Mouse (Mus musculus): ENCODE results near the gene Ttc37. TPM values are rescaled to one million over a fixed set of nuclear protein-coding genes. Genes with fewer than 3 reads are reported as not detected.
A peak's percentile ranks its signal among the peaks of the same experiment; 100 is the strongest.

Gene Ttc37
- polyA plus RNA-seq (2015; fragmentation: Nextera tagmentation; extraction: Ambion mirVana), result 14.4 and 15.7 TPM in 2 replicates

- Histone ChIP-seq H3K36me3 (peaks cover 16% of the 10 kb centered on the region), H3K4me1 (no peaks in the 10 kb centered on the region), H3K27ac (peak within 1 kb of the TSS; percentile 86), H3K4me3 (peak within 1 kb of the TSS; percentile 66), H3K9me3 (no peaks in the 10 kb centered on the region), H3K9ac (peak within 1 kb of the TSS; percentile 58), H3K27me3 (no peaks in the 10 kb centered on the region), H3K4me2 (peak within 1 kb of the TSS; percentile 54)
- under 1% methylated on average over 34 of the region's 34 CpGs for WGBS
- ATAC-seq (ENCODE audit: insufficient number of reproducible peaks, low FRiP score, low TSS enrichment, low read depth), result peak; percentile 93
These were observed at the start of gene Ttc37, which contains the start of gene Arsk for GRCm38 (mm10) chr13:76098493-76099303. Gene Ttc37 (plus strand): TSS chr13:76098734. Gene Arsk (minus strand): TSS chr13:76098660.

- WGBS, result 1% methylated on average over 59 of the region's 59 CpGs
- no peaks in the 10 kb centered on the region for H3K9me3 ChIP-seq
- H3K27me3 ChIP-seq, result peaks cover 51% of the 10 kb centered on the region
- H3K36me3 ChIP-seq, result no peaks in the 10 kb centered on the region
- H3K4me1 ChIP-seq, result peaks cover 16% of the 10 kb centered on the region
- H3K9ac ChIP-seq, result no peak overlapping the region
- no peak for ATAC-seq (ENCODE audit: insufficient number of reproducible peaks, low FRiP score, low TSS enrichment, low read depth)
- peak overlapping the region; percentile 98 for H3K4me2 ChIP-seq
- no peak overlapping the region for H3K27ac ChIP-seq
- peak overlapping the region; percentile 50 for H3K4me3 ChIP-seq
These were observed 42.9 kb upstream of the Ttc37 start for GRCm38 (mm10) chr13:76055391-76056232.

- ATAC-seq (ENCODE audit: insufficient number of reproducible peaks, low FRiP score, low TSS enrichment, low read depth), result no peak
- Histone ChIP-seq H3K9ac (0 out of 2 replicates have a peak overlapping the region, but pooled peaks have one; percentile 5), H3K4me2 (peak overlapping the region; percentile 98), H3K36me3 (no peaks in the 10 kb centered on the region), H3K4me3 (peak overlapping the region; percentile 50), H3K9me3 (no peaks in the 10 kb centered on the region), H3K27ac (no peak overlapping the region), H3K27me3 (peaks cover 51% of the 10 kb centered on the region), H3K4me1 (peaks cover 16% of the 10 kb centered on the region)
- under 1% methylated on average over 34 of the region's 34 CpGs for WGBS
These were observed 42.2 kb upstream of the Ttc37 start for GRCm38 (mm10) chr13:76056261-76056724.

- peak within 1 kb of the TSS; percentile 98 for H3K4me2 ChIP-seq
- peaks cover 51% of the 10 kb centered on the region for H3K27me3 ChIP-seq
- H3K4me1 ChIP-seq, result peaks cover 16% of the 10 kb centered on the region
- WGBS, result 16% methylated on average over 10 of the region's 10 CpGs
- H3K4me3 ChIP-seq, result peak within 1 kb of the TSS; percentile 50
- no peaks in the 10 kb centered on the region for H3K9me3 ChIP-seq
- H3K36me3 ChIP-seq, result no peaks in the 10 kb centered on the region
- ATAC-seq (ENCODE audit: insufficient number of reproducible peaks, low FRiP score, low TSS enrichment, low read depth), result no peak
- H3K9ac ChIP-seq, result 0 out of 2 replicates have a peak within 1 kb of the TSS, but pooled peaks have one; percentile 5
- H3K27ac ChIP-seq, result no peak within 1 kb of the TSS
These were observed 41.7 kb upstream of the Ttc37 start, which contains the start of gene Gpr150 for GRCm38 (mm10) chr13:76056896-76057266. Gene Gpr150 (minus strand): TSS chr13:76056996.

GRCm38 (mm10) chr13:76057267-76058069, 41.1 kb upstream of the Ttc37 start:
- Histone ChIP-seq H3K9me3 (no peaks in the 10 kb centered on the region), H3K9ac (no peak overlapping the region), H3K4me3 (no peak overlapping the region), H3K36me3 (peaks cover 4% of the 10 kb centered on the region; the same call in 1 of the 2 replicates), H3K4me1 (peaks cover 16% of the 10 kb centered on the region), H3K27me3 (peaks cover 51% of the 10 kb centered on the region), H3K27ac (no peak overlapping the region), H3K4me2 (no peak overlapping the region)
- ATAC-seq (ENCODE audit: insufficient number of reproducible peaks, low FRiP score, low TSS enrichment, low read depth), result no peak
- WGBS, result 62% methylated on average over 10 of the region's 10 CpGs

DNA sequence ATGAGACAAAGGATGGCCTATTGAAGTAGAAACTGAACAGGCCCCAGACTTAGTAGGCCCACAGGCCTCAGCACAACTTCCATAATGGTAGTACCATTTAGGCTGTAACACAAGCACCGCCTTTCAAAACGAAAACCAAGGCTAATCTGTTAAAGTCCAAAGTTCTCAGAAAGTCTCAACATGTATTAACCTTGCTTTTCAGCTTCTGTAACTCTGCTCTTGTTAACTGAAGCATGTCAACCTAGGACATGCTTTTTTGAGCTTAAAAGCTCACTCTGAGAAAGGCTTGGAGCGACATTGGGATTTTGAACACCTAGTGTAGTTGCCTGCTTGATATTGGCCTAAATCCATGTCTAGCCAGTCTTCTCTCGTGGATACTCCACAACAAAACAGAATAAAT, 38.9 kb upstream of the Ttc37 start:
- no peak overlapping the region for H3K4me2 ChIP-seq

DNA sequence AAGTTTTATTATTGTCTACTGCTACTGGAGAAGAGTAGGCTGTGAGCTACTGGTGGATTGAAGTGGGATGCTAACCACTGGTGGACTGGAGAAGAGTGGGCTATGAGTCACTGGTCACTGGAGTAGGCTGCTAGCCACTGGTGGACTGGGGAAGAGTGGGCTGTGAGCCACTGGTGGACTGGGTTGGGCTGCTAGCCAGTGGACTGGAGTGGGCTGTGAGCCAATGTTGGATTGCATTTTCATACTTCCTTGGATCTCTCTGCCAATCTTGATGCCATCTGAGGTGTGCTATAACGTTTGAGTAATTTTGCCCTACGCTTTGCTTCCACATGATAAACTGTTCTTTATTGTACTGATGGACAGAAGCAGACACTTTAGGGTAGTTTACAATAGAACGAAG, 36.4 kb upstream of the Ttc37 start:
- peaks cover 10% of the 10 kb centered on the region; the same call in 1 of the 2 replicates for H3K27me3 ChIP-seq
- 80% methylated on average over 3 of the region's 3 CpGs for WGBS
- peaks cover 12% of the 10 kb centered on the region; the same call in 1 of the 2 replicates for H3K36me3 ChIP-seq
- H3K4me3 ChIP-seq, result no peak overlapping the region
- H3K9me3 ChIP-seq, result no peaks in the 10 kb centered on the region
- ATAC-seq (ENCODE audit: insufficient number of reproducible peaks, low FRiP score, low TSS enrichment, low read depth), result no peak
- H3K4me2 ChIP-seq, result no peak overlapping the region
- no peak overlapping the region for H3K9ac ChIP-seq
- no peak overlapping the region for H3K27ac ChIP-seq
- H3K4me1 ChIP-seq, result no peaks in the 10 kb centered on the region

More for the DNA sequence above, 38.9 kb upstream of the Ttc37 start:
- Histone ChIP-seq H3K4me1 (peaks cover 16% of the 10 kb centered on the region), H3K27me3 (peaks cover 34% of the 10 kb centered on the region), H3K9me3 (no peaks in the 10 kb centered on the region), H3K4me3 (no peak overlapping the region), H3K36me3 (peaks cover 7% of the 10 kb centered on the region; the same call in 1 of the 2 replicates), H3K27ac (no peak overlapping the region), H3K9ac (no peak overlapping the region)
- no peak for ATAC-seq (ENCODE audit: insufficient number of reproducible peaks, low FRiP score, low TSS enrichment, low read depth)
- WGBS, result 93% methylated on average over 4 of the region's 4 CpGs

DNA sequence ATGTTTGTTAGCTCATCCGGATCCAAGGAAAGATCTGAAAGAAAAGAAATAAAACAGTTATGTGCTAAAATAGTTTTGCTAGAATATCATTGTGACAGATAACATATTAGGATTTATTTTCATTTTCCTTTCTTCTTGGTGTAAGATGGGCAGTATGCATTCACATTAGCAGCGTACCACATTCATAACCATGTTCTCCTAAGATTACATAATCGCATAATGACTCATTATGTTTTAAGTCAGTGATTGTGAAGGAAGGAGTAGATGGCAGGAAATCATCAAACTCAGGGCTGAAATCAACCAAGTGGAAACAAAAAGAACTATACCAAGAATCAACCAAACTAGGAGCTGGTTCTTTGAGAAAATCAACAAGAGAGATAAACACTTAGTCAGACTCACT, 36.0 kb upstream of the Ttc37 start:
- H3K4me1 ChIP-seq, result no peaks in the 10 kb centered on the region
- ATAC-seq (ENCODE audit: insufficient number of reproducible peaks, low FRiP score, low TSS enrichment, low read depth), result no peak

DNA sequence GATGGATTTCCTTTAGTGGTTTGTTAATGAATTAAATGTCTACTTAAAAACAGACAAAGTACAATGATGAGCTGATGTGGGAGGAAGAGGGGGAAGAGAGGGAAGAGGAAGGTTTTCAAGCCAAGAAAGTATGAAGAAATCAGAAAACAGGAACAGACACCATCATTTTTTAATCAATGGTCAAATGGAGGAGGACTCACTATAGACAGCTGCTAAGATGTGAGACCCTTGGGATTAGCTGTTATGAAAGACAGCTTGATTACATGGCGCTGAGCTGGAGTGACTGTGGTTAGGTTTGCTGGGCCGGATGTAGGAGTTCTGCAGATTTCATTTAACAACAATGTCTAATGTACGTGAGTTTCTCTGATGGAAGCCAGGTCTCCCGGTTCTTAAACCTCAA, 35.0 kb upstream of the Ttc37 start:
- Histone ChIP-seq H3K4me1 (no peaks in the 10 kb centered on the region), H3K9me3 (no peaks in the 10 kb centered on the region), H3K36me3 (peaks cover 12% of the 10 kb centered on the region; the same call in 1 of the 2 replicates), H3K27ac (no peak overlapping the region), H3K27me3 (no peaks in the 10 kb centered on the region), H3K4me3 (no peak overlapping the region), H3K9ac (no peak overlapping the region), H3K4me2 (no peak overlapping the region)
- ATAC-seq (ENCODE audit: insufficient number of reproducible peaks, low FRiP score, low TSS enrichment, low read depth), result no peak
- WGBS, result 64% methylated on average over 4 of the region's 4 CpGs

More for the DNA sequence above, 36.0 kb upstream of the Ttc37 start:
- Histone ChIP-seq H3K36me3 (peaks cover 12% of the 10 kb centered on the region; the same call in 1 of the 2 replicates), H3K27me3 (peaks cover 5% of the 10 kb centered on the region; the same call in 1 of the 2 replicates), H3K9me3 (no peaks in the 10 kb centered on the region), H3K27ac (no peak overlapping the region), H3K4me3 (no peak overlapping the region), H3K4me2 (no peak overlapping the region), H3K9ac (no peak overlapping the region)
- WGBS, result 97% methylated on average over 3 of the region's 3 CpGs

DNA sequence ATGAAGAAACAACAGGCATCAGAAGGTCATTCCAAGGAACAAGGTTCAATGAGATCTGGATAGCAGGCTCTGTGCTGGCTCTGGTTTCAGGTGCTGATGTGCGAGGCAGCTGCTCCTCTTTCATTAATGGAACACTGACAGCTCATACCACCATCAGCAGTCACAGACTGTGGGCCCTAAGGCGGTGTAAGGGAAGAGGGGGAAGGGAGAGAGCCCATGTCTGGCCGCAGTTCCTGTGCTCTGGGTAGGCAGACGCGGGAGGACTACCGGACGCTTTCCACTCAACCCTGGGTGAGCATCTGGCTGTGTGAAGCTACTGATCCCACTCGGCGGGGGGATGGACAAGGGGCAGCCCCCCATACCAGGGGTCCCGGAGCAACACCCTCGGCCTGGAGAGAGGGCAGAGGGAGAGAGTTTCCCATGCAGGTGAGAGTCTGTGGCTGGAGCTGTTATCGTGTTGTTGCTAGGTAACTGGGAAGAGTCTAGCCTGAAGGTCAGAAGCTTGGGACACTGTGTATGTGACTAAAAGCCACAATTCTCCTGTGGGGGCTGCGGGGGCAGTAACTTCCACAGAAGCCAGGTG, 34.1 kb upstream of the Ttc37 start:
- H3K9me3 ChIP-seq, result no peaks in the 10 kb centered on the region
- peak; percentile 35; the same call in 1 of the 2 replicates for ATAC-seq (ENCODE audit: insufficient number of reproducible peaks, low FRiP score, low TSS enrichment, low read depth)
- 60% methylated on average over 13 of the region's 13 CpGs for WGBS

DNA sequence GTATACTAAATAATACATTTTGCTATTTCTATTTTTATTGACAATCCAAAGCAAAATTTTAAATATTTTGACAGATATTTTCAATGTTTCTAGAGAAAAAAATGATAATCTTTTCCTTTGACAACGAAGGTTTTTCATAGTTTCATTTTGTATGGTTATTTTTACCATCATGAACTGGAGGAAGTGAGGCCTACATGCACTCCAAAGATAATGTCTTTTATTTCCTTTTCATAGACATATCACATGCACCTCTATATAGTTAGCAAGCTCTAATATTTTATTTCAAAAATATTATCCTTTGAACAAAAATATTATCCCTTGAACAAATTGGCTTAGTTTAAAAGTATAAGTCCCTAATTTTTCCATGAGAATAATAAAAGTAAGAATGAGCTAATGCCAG, 24.2 kb upstream of the Ttc37 start:
- no peaks in the 10 kb centered on the region for H3K4me1 ChIP-seq
- no peaks in the 10 kb centered on the region for H3K36me3 ChIP-seq
- no peak overlapping the region for H3K27ac ChIP-seq
- H3K4me3 ChIP-seq, result no peak overlapping the region
- no peaks in the 10 kb centered on the region for H3K27me3 ChIP-seq
- 80% methylated on average over 1 of the region's 1 CpGs for WGBS
- ATAC-seq (ENCODE audit: insufficient number of reproducible peaks, low FRiP score, low TSS enrichment, low read depth), result no peak
- H3K9ac ChIP-seq, result no peak overlapping the region
- no peaks in the 10 kb centered on the region for H3K9me3 ChIP-seq
- no peak overlapping the region for H3K4me2 ChIP-seq

More for the DNA sequence above, 34.1 kb upstream of the Ttc37 start:
- no peak overlapping the region for H3K27ac ChIP-seq
- H3K4me2 ChIP-seq, result no peak overlapping the region
- peaks cover 12% of the 10 kb centered on the region; the same call in 1 of the 2 replicates for H3K36me3 ChIP-seq
- no peak overlapping the region for H3K4me3 ChIP-seq
- no peaks in the 10 kb centered on the region for H3K27me3 ChIP-seq
- H3K4me1 ChIP-seq, result no peaks in the 10 kb centered on the region
- no peak overlapping the region for H3K9ac ChIP-seq
